Mouse (Mus musculus): ENCODE measurements around the gene Catsperb.
"Not testable (repeated sequence)": the region's sequence is repeated elsewhere in the genome, so short reads cannot be mapped to it uniquely, and the experiment has no call there.

Catsperb gene

DNA sequence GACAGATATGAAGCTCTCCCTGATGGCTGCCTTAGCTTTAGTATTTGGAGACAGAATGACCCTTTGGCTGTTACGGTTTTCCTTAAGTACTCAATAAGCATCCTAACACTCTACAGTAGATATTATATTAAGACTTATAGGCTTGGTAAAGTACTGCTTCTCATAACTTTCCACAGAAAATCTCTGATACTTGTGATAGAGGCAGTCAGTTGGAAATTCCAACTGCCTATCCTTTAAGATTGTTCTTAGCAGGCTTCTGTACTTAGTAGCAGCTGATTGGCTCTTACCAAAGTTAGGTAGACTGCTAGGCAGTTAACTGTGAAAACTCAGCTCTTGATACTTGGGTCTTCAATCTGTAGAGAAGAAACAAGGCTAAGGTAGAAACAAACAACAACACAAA lies at the start of gene Catsperb:
Catsperb (plus strand) TSS at position 301 of the 400 bp plus-strand sequence.
- not testable (repeated sequence) for DNase-seq (ENCODE audit: low spot score)

DNA sequence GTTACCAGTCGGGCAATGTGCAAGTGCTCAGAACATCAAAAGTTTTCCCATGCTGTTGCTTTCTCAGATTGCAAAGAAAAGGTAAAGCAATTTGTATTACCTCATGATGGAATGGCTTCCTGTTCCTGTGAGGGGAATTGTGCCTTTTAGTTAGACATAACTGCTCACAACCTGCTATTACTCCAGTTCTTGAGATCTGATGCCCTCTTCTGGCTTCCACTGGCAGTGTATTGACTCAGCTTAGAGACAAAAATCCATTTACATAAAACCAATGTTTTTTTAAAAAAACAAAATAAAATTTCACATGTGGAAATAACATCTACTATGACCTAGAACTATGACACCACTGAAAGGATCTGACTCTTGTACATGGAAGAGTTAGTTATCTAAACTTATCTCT lies 43.0 kb upstream of the Catsperb start:
- DNase-seq (ENCODE audit: low spot score), result not testable (repeated sequence)

DNA sequence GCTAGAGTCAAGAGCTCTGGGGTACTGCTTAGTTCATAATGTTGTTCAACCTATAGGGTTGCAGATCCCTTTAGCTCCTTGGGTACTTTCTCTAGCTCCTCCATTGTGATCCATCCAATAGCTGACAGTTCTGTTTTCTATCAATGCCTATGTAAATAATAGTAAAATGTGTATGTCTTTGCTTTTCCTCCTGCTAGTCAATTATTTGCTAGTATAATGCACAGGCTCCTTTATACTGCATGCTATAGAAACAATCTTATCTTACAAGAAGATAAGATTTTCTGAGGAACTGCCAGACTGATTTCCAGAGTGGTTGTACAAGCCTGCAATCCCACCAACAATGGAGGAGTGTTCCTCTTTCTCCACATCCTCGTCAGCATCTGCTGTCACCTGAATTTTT lies 23.0 kb upstream of the Catsperb start:
- DNase-seq (ENCODE audit: low spot score), result not testable (repeated sequence)

DNA sequence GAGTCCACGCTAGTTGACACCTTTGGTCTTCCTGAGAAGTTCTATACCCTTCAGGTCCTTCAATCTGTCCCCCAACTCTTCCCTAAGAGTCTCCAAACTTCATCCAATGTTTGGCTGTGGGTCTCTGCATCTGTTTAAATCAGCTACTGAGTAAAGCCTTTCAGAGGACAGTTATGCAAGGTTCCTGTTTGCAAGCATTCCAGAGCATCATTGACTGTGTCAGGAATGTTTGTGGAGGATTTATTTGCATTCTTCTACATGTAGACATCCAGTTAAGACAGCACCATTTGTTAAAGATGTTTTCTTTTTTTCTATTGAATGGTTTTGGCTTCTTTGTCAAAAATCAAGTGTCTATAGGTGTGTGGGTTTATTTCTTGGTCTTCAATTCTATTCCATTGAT lies 21.7 kb downstream of the Catsperb start:
- no peak for DNase-seq (ENCODE audit: low spot score)

DNA sequence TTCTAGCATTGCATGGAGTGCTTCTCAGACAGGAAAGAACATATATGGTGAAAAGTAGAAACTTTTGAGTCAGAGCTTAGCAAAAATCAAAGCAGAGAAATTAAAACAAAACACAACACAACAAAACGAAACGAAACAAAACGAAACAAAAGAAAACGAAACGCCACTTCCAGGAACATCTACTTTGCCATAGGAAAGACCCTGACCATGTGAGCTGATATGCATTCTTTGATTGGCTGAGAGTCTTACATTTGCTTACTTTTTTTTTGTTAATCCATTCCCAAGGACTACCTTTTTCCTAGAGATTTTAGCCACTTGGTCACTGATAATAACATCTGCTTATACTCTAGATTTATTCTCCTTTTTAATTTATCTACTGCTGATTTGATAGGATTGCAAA lies 57.6 kb downstream of the Catsperb start:
- DNase-seq (ENCODE audit: low spot score), result no peak

DNA sequence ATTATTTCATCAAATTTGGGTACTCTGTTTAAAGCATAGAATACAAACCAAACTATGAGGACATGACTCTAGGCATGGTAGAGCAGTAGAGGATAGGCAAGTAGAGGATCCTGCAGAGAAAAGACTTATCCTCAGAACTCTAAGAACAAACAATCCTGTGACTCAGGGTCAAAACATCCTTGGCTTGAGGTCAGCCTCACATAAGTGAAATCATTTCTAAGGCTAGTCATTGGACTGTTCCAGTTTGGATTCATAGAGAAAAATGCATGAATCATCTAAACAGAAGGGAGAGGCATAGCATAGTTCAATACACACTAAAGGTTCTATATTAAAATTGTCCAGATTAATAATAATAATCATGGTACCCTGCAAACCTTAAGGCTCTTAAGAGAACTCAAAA lies 79.1 kb downstream of the Catsperb start:
- no peak for DNase-seq (ENCODE audit: low spot score)

DNA sequence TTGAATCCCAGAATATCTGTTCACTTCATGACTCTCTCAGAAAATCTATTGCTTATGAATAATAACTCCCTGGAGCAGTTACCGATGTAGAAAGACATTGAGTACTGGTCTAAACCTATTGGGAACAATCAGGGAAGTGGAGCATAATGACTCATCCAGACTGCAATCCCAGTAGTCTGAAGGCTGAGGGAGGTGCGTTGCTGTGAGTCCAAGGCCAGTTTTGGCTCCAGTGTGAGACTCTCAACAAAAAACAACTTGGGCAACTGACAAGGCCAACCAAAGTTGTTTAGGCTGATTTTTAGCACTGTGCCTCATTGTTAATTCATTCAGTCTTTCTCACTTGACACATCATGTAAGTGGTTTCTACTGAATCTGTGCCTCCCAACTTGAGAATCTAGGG lies 106.9 kb downstream of the Catsperb start:
- not testable (repeated sequence) for DNase-seq (ENCODE audit: low spot score)

DNA sequence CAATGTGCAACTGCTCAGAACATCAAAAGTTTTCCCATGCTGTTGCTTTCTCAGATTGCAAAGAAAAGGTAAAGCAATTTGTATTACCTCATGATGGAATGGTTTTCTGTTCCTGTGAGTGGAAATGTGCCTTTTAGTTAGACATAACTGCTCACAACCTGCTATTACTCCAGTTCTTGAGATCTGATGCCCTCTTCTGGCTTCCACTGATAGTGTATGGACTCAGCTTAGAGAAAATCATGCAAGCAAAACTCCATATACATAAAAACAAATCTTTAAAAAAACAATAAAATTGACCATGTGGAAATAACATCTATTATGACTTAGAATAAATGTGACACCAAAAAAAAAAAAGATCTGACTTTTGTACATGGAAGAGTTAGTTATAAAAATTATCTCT lies 202.2 kb downstream of the Catsperb start:
- DNase-seq (ENCODE audit: low spot score), result not testable (repeated sequence)

DNA sequence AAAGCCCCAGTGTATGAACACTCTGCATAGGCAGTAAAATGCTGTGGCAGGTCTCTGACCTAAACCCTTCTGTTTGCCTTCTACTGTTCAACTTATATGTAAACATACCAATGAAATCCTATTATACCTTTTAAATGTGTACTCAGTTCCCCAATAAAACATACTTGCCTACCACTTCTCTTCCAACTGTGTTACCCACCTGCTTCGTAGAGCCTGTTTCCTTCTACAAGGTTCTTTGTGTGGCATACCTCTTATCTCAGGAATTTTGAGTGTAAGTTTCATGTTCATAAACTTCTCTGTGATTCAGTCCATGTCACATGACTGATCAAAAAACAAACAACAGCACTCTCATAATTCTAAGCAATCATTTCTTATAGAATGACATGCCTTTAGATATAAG lies 228.7 kb downstream of the Catsperb start:
- no peak for DNase-seq (ENCODE audit: low spot score)

DNA sequence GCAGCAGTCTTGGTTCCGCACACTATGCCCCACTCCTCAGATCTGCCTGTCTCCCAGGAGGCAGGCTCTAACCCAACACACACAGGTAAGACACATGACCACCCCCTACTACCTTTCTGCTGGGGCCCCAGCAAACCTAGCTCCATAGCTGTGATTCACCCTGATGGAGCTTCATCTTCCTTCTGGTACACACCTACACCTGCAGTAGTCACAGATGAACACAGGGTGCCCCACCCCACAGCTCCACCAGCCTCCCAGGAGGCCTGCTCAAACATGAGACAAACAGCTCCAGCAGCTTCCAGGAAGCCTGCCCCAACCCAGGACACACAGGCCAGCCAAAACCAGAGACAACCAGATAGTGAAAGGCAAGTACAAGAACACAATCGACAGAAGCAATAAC lies 263.0 kb downstream of the Catsperb start:
- DNase-seq (ENCODE audit: low spot score), result no peak
